Mouse (Mus musculus) kidney, adult 2 months (tissue): ENCODE data around the gene Camk2d.

Experiments
- CTCF ChIP-seq: fragments of 200-500 bp; conservative IDR thresholded peaks from 2 replicates; pipeline ENCODE4 v1.5.1; 2011; ENCODE audit warnings: low read depth, mild to moderate bottlenecking, control low read depth, low read length, moderate library complexity, mixed read lengths; ENCODE audit not compliant: insufficient read depth, insufficient read length
- POLR2A ChIP-seq: fragments of 200-500 bp; IDR thresholded peaks from one replicate; pipeline ENCODE4 v1.6.1; 2011; ENCODE audit warnings: low read depth, low read length, control low read depth

- TF ChIP-seq CTCF = no peak
- TF ChIP-seq POLR2A = no peak
Observed at GRCm38 (mm10) chr3:126824930-126825329, 228.8 kb downstream of the Camk2d start.
